Comparison of ENCODE assay signal across 8 mouse cellular contexts in genomic region chr2:142813033-142813432, GRCm38 (mm10).
DNase-seq lines count a peak whose midpoint lies in the region; ATAC-seq and TF ChIP-seq lines count a peak whose summit lies in the region.

No protein-coding gene starts in this region.

- DNase-seq in adrenal gland, adult (ENCODE audit: inconsistent age in 2 of 2, low spot score in 1 of 2) = peak; percentile 16 to 85
- no peak for DNase-seq in adrenal gland, postnatal 4 days (ENCODE audit: low spot score in 2 of 2)
- peak; percentile 5 for DNase-seq in c-Kit-negative CD71-positive TER-119-positive erythroid progenitor cells, embryonic 14.5 days (ENCODE audit: low read depth, low spot score)
- peak; percentile 61 for DNase-seq in induced T-regulatory cell, adult 2 months (ENCODE audit: low read depth)
- DNase-seq in left cerebral cortex, adult 2 months (ENCODE audit: extremely low spot score in 1 of 2, low spot score in 2 of 2) = peak; percentile 28 to 42
- DNase-seq in midbrain, embryonic 10.5 days (ENCODE audit: low spot score) = peak; percentile 32
- DNase-seq in telencephalon, adult 2 months (ENCODE audit: low read depth, low spot score) = peak; percentile 84

- no peak overlapping the region for H3K27ac ChIP-seq in forebrain, embryonic 12.5 days
- no peak overlapping the region; the same call in 1 of the 2 replicates for H3K27ac ChIP-seq in left cerebral cortex, adult 2 months
- no peak overlapping the region; the same call in 1 of the 2 replicates for H3K27ac ChIP-seq in midbrain, embryonic 10.5 days (replicated peaks)

- TF ChIP-seq CTCF in left cerebral cortex, adult 2 months (IDR thresholded peaks at IDR 0.05) = peak; percentile 89

- no peak overlapping the region for H3K4me2 ChIP-seq in forebrain, embryonic 12.5 days

- intact Hi-C loops in left cerebral cortex, adult 2 months (cut with DNase I) = loop anchor here (10.0 kb wide), 2 partner anchors 168 to 548 kb away; no protein-coding TSS in a partner anchor

- peak; percentile 88 for ATAC-seq in forebrain, embryonic 12.5 days (ENCODE audit: low FRiP score)

- no peaks in the 10 kb centered on the region for H3K9me3 ChIP-seq in forebrain, embryonic 12.5 days
- no peaks in the 10 kb centered on the region for H3K9me3 ChIP-seq in midbrain, embryonic 10.5 days (replicated peaks)

- H3K36me3 ChIP-seq in forebrain, embryonic 12.5 days (replicated peaks) = no peaks in the 10 kb centered on the region
- no peaks in the 10 kb centered on the region for H3K36me3 ChIP-seq in midbrain, embryonic 10.5 days

- H3K4me3 ChIP-seq in forebrain, embryonic 12.5 days (replicated peaks) = no peak overlapping the region
- no peak overlapping the region for H3K4me3 ChIP-seq in left cerebral cortex, adult 2 months
- H3K4me3 ChIP-seq in midbrain, embryonic 10.5 days = no peak overlapping the region

- WGBS in forebrain, embryonic 12.5 days = 31% methylated on average over 2 of the region's 2 CpGs
- WGBS in midbrain, embryonic 10.5 days = 37% methylated on average over 2 of the region's 2 CpGs

- no peak overlapping the region for H3K9ac ChIP-seq in forebrain, embryonic 12.5 days

- H3K27me3 ChIP-seq in forebrain, embryonic 12.5 days = peaks cover 5% of the 10 kb centered on the region; the same call in 1 of the 2 replicates
- peaks cover 15% of the 10 kb centered on the region; the same call in 1 of the 2 replicates for H3K27me3 ChIP-seq in midbrain, embryonic 10.5 days (ENCODE audit: low read depth, poor library complexity, severe bottlenecking)

- no peaks in the 10 kb centered on the region; the same call in none of the 2 replicates for H3K4me1 ChIP-seq in forebrain, embryonic 12.5 days
- peaks cover 11% of the 10 kb centered on the region for H3K4me1 ChIP-seq in midbrain, embryonic 10.5 days

Comparison
In these comparisons a context has a peak if more than half of its experiments do, and no peak if none do; other contexts are left out.
1. DNase-seq: peak in adrenal gland, adult (2 of 2), c-Kit-negative CD71-positive TER-119-positive erythroid progenitor cells, embryonic 14.5 days (single experiment), induced T-regulatory cell, adult 2 months (single experiment), left cerebral cortex, adult 2 months (2 of 2), midbrain, embryonic 10.5 days (single experiment) and telencephalon, adult 2 months (single experiment); none in adrenal gland, postnatal 4 days (0 of 2).